Comparison of ENCODE assay signal across 8 mouse cellular contexts in the genomic region with DNA sequence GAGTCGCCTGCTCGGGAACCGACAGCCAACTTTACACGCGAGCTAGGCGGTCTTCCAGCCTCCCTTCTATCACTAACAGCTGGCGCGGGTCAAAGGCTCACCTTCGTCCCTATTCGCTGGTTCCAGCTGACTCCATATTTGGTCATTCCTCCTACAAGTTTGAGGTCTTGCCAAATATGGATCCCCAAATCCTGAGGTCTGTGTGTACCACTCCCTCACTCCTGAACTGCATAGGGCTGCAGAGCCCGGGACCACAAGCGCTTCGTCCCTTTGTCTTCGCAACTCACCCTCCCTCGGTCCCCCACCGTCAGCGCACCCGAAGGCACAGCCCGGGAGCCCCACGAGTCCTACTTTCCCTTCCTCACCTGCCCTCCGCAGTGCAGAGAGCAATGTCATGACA. TPM values are rescaled to one million over a fixed set of nuclear protein-coding genes. Genes with fewer than 3 reads are reported as not detected.
DNase-seq lines count a peak whose midpoint lies in the region; ATAC-seq and TF ChIP-seq lines count a peak whose summit lies in the region.

No protein-coding gene starts in this region.

- TF ChIP-seq EP300 in MEL (IDR thresholded peaks at IDR 0.05; ENCODE audit: low read depth in 1 of 2, low read length in 2 of 2) = no peak

- peak overlapping the region; percentile 97 for H3K9ac ChIP-seq in MEL (ENCODE audit: control insufficient read depth, low read depth, low read length, poor library complexity, severe bottlenecking)
- peak overlapping the region; percentile 77 for H3K9ac ChIP-seq in forebrain, embryonic 15.5 days (replicated peaks)
- H3K9ac ChIP-seq in lung, embryonic 15.5 days = peak overlapping the region; percentile 76

- WGBS in forebrain, embryonic 15.5 days = under 1% methylated on average over 21 of the region's 21 CpGs
- WGBS in lung, embryonic 15.5 days = under 1% methylated on average over 21 of the region's 21 CpGs
- WGBS in olfactory bulb, adult 2 months = under 1% methylated on average over 21 of the region's 21 CpGs

- H3K4me2 ChIP-seq in forebrain, embryonic 15.5 days (replicated peaks) = peak overlapping the region; percentile 46
- H3K4me2 ChIP-seq in lung, embryonic 15.5 days = peak overlapping the region; percentile 58

- no peak for TF ChIP-seq CTCF in MEL (IDR thresholded peaks at IDR 0.05 in 2 of 3, conservative IDR thresholded peaks at IDR 0.05 in 1 of 3; ENCODE audit: control insufficient read depth in 1 of 3, insufficient read depth in 1 of 3, low read depth in 2 of 3, low read length in 3 of 3, poor library complexity in 1 of 3, severe bottlenecking in 1 of 3)
- no peak for TF ChIP-seq CTCF in layer of hippocampus, adult 2 months (conservative IDR thresholded peaks at IDR 0.05)
- no peak for TF ChIP-seq CTCF in olfactory bulb, adult 2 months (IDR thresholded peaks at IDR 0.05; ENCODE audit: insufficient read depth, low read depth, low read length)

- DNase-seq in MEL (ENCODE audit: low read depth, low spot score) = peak; percentile 86
- DNase-seq in cerebellum, adult 18-20 months = peak; percentile 21 to 31
- DNase-seq in heart, postnatal 25 days (ENCODE audit: low spot score) = peak; percentile 63
- DNase-seq in layer of hippocampus, adult 2 months (ENCODE audit: low spot score in 2 of 2) = peak; percentile 28 to 41
- peak; percentile 71 for DNase-seq in thymus, postnatal 0 days (ENCODE audit: low spot score)

- TF ChIP-seq POLR2A in MEL (IDR thresholded peaks at IDR 0.05; ENCODE audit: control insufficient read depth in 1 of 2, insufficient read depth in 1 of 2, low read depth in 1 of 2, low read length in 2 of 2, poor library complexity in 1 of 2) = no peak
- no peak for TF ChIP-seq POLR2A in olfactory bulb, adult 2 months (IDR thresholded peaks at IDR 0.05; ENCODE audit: insufficient read depth, low read depth, low read length)

- H3K9me3 ChIP-seq in MEL (replicated peaks; ENCODE audit: insufficient read depth, low read length) = no peaks in the 10 kb centered on the region
- H3K9me3 ChIP-seq in forebrain, embryonic 15.5 days = no peaks in the 10 kb centered on the region
- no peaks in the 10 kb centered on the region for H3K9me3 ChIP-seq in lung, embryonic 15.5 days

- no peaks in the 10 kb centered on the region for H3K27me3 ChIP-seq in MEL (ENCODE audit: control insufficient read depth in 1 of 2, insufficient read depth in 2 of 2, low read length in 2 of 2)
- no peaks in the 10 kb centered on the region for H3K27me3 ChIP-seq in forebrain, embryonic 15.5 days
- no peaks in the 10 kb centered on the region for H3K27me3 ChIP-seq in lung, embryonic 15.5 days

- peaks cover 0 to 5% of the 10 kb centered on the region in 2 experiments; a peak in 2 of 4 replicates for H3K36me3 ChIP-seq in MEL (ENCODE audit: control insufficient read depth in 1 of 2, insufficient read depth in 2 of 2, low read length in 2 of 2)
- peaks cover 8% of the 10 kb centered on the region for H3K36me3 ChIP-seq in forebrain, embryonic 15.5 days
- H3K36me3 ChIP-seq in lung, embryonic 15.5 days = peaks cover 8% of the 10 kb centered on the region; the same call in 1 of the 2 replicates

- peak; percentile 86 for ATAC-seq in forebrain, embryonic 15.5 days (replicated peaks)
- ATAC-seq in lung, embryonic 15.5 days (ENCODE audit: borderline replicate concordance, extremely low read depth, low FRiP score, low TSS enrichment) = peak; percentile 85

- TF ChIP-seq RAD21 in MEL (IDR thresholded peaks at IDR 0.05; ENCODE audit: low read depth, low read length) = no peak

- H3K27ac ChIP-seq in MEL (ENCODE audit: control insufficient read depth, low read depth, low read length) = peak overlapping the region; percentile 69
- peak overlapping the region; percentile 96 for H3K27ac ChIP-seq in forebrain, embryonic 15.5 days (replicated peaks)
- H3K27ac ChIP-seq in layer of hippocampus, adult 2 months = peak overlapping the region; percentile 81
- H3K27ac ChIP-seq in lung, embryonic 15.5 days = peak overlapping the region; percentile 97
- H3K27ac ChIP-seq in olfactory bulb, adult 2 months (ENCODE audit: insufficient read depth, low read depth, low read length) = no peak overlapping the region

- intact Hi-C loops in heart, postnatal 25 days (cut with DNase I) = loop anchor here (2.0 to 5.0 kb wide), 2 partner anchors 32 to 75 kb away; partner anchors contain the start of genes Heca and Reps1

- H3K4me1 ChIP-seq in MEL (ENCODE audit: control insufficient read depth in 1 of 2, insufficient read depth in 2 of 2, low read length in 2 of 2) = peaks cover 0 to 4% of the 10 kb centered on the region in 2 experiments; a peak in 1 of 4 replicates
- H3K4me1 ChIP-seq in forebrain, embryonic 15.5 days = peaks cover 25% of the 10 kb centered on the region
- peaks cover 16% of the 10 kb centered on the region for H3K4me1 ChIP-seq in lung, embryonic 15.5 days
- H3K4me1 ChIP-seq in olfactory bulb, adult 2 months (ENCODE audit: control insufficient read depth, insufficient read depth, low read length) = peaks cover 5% of the 10 kb centered on the region; the same call in 1 of the 2 replicates

- H3K79me2 ChIP-seq in MEL (ENCODE audit: control insufficient read depth, insufficient read depth, low read length, poor library complexity) = peaks cover 11% of the 10 kb centered on the region

- peak overlapping the region; percentile 84 to 88 for H3K4me3 ChIP-seq in MEL (ENCODE audit: control insufficient read depth in 1 of 2, insufficient read depth in 1 of 2, low read depth in 2 of 2, low read length in 2 of 2)
- peak overlapping the region; percentile 79 for H3K4me3 ChIP-seq in forebrain, embryonic 15.5 days
- H3K4me3 ChIP-seq in layer of hippocampus, adult 2 months = peak overlapping the region; percentile 83
- peak overlapping the region; percentile 83 for H3K4me3 ChIP-seq in lung, embryonic 15.5 days
- H3K4me3 ChIP-seq in olfactory bulb, adult 2 months (ENCODE audit: insufficient read depth, low read depth, low read length) = peak overlapping the region; percentile 66

TF ChIP-seq in MEL, 35 proteins besides CTCF, POLR2A, EP300 and RAD21:
- TF ChIP-seq TCF12 (IDR thresholded peaks at IDR 0.05; ENCODE audit: low read depth, low read length) = no peak
- no peak for TF ChIP-seq SMC3 (IDR thresholded peaks at IDR 0.05; ENCODE audit: low read depth, low read length)
- TF ChIP-seq RCOR1 (IDR thresholded peaks at IDR 0.05; ENCODE audit: low read depth, low read length) = no peak
- TF ChIP-seq MYB (IDR thresholded peaks at IDR 0.05; ENCODE audit: low read depth, low read length) = peak; percentile 17; the same call in 1 of the 2 replicates
- TF ChIP-seq UBTF (IDR thresholded peaks at IDR 0.05; ENCODE audit: borderline replicate concordance, insufficient read depth, low read depth, low read length) = no peak
- TF ChIP-seq MXI1 (IDR thresholded peaks at IDR 0.05; ENCODE audit: low read depth, low read length) = peak; percentile 54
- no peak for TF ChIP-seq ELF1 (IDR thresholded peaks at IDR 0.05; ENCODE audit: low read depth, low read length)
- no peak for TF ChIP-seq E2F4 (IDR thresholded peaks at IDR 0.05; ENCODE audit: borderline replicate concordance, low read depth, low read length)
- 0 out of 2 replicates have a peak, but pooled peaks have one; percentile 31 for TF ChIP-seq MAZ (IDR thresholded peaks at IDR 0.05; ENCODE audit: low read depth, low read length)
- TF ChIP-seq NRF1 (IDR thresholded peaks at IDR 0.05; ENCODE audit: insufficient read depth, low read depth, low read length, poor library complexity, severe bottlenecking) = no peak
- no peak for TF ChIP-seq NELFE (IDR thresholded peaks at IDR 0.05; ENCODE audit: low read depth, low read length)
- no peak for TF ChIP-seq POLR2AphosphoS5 (IDR thresholded peaks at IDR 0.05; ENCODE audit: borderline replicate concordance, low read depth, low read length)
- TF ChIP-seq SIN3A (IDR thresholded peaks at IDR 0.05; ENCODE audit: low read length) = peak; percentile 74
- TF ChIP-seq ZMIZ1 (IDR thresholded peaks at IDR 0.05; ENCODE audit: low read depth, low read length) = peak; percentile 54; the same call in 1 of the 2 replicates
- TF ChIP-seq ETS1 (IDR thresholded peaks at IDR 0.05; ENCODE audit: low read depth, low read length) = peak; percentile 65
- 0 out of 2 replicates have a peak, but pooled peaks have one; percentile 20 for TF ChIP-seq TBP (IDR thresholded peaks at IDR 0.05; ENCODE audit: low read depth, low read length)
- no peak for TF ChIP-seq MAX (IDR thresholded peaks at IDR 0.05; ENCODE audit: low read length)
- TF ChIP-seq MYC (IDR thresholded peaks at IDR 0.05; ENCODE audit: low read depth, low read length) = no peak
- no peak for TF ChIP-seq ZNF384 (IDR thresholded peaks at IDR 0.05; ENCODE audit: low read depth, low read length)
- no peak for TF ChIP-seq POLR2AphosphoS2 (IDR thresholded peaks at IDR 0.05; ENCODE audit: low read length)

RNA-seq across cellular contexts. Expression of gene Abracl, which starts 0.8 kb away (rescaled TPM):
- 97.6 and 100 TPM in 2 replicates for total RNA-seq in MEL (2012; rRNA removed)
- polyA plus RNA-seq in MEL (2012; ENCODE audit: insufficient read depth in 1 of 2, insufficient read length in 2 of 2, low read depth in 1 of 2, low replicate concordance in 2 of 2, missing spikeins in 1 of 2) = 100 to 1,000 TPM in 1 of 2 experiments, not detected in 1; 110 TPM
- 226 and 237 TPM in 2 replicates for polyA plus RNA-seq in forebrain, embryonic 15.5 days (2015; fragmentation: Nextera tagmentation; extraction: Ambion mirVana)
- 10 to 100 TPM; 28.1 to 37.9 TPM for total RNA-seq in heart, postnatal 25 days (2021)
- 10 to 100 TPM; 35.0 to 36.5 TPM for total RNA-seq in layer of hippocampus, adult 2 months (2021)
- 127 and 136 TPM in 2 replicates for polyA plus RNA-seq in lung, embryonic 15.5 days (2015; fragmentation: Nextera tagmentation; extraction: Ambion mirVana)
- not detected in 2 replicates for polyA plus RNA-seq in olfactory bulb, adult 2 months (2012; ENCODE audit: insufficient read depth, insufficient read length, low replicate concordance, missing spikeins)
- 322 and 349 TPM in 2 replicates for polyA plus RNA-seq in thymus, postnatal 0 days (2015; fragmentation: Nextera tagmentation; extraction: Ambion mirVana)

RNA-seq across cellular contexts. Expression of gene Reps1, which starts 33.3 kb away (rescaled TPM):
- total RNA-seq in MEL (2012; rRNA removed) = 40.0 and 41.2 TPM in 2 replicates
- polyA plus RNA-seq in MEL (2012; ENCODE audit: insufficient read depth in 1 of 2, insufficient read length in 2 of 2, low read depth in 1 of 2, low replicate concordance in 2 of 2, missing spikeins in 1 of 2) = 10 to 100 TPM in 1 of 2 experiments, not detected in 1; 80.3 TPM
- polyA plus RNA-seq in forebrain, embryonic 15.5 days (2015; fragmentation: Nextera tagmentation; extraction: Ambion mirVana) = 16.3 and 30.2 TPM in 2 replicates
- 10 to 100 TPM; 27.3 to 30.1 TPM for total RNA-seq in heart, postnatal 25 days (2021)
- 10 to 100 TPM; 82.6 to 92.7 TPM for total RNA-seq in layer of hippocampus, adult 2 months (2021)
- polyA plus RNA-seq in lung, embryonic 15.5 days (2015; fragmentation: Nextera tagmentation; extraction: Ambion mirVana) = 21.2 and 21.9 TPM in 2 replicates
- polyA plus RNA-seq in olfactory bulb, adult 2 months (2012; ENCODE audit: insufficient read depth, insufficient read length, low replicate concordance, missing spikeins) = not detected in 2 replicates
- polyA plus RNA-seq in thymus, postnatal 0 days (2015; fragmentation: Nextera tagmentation; extraction: Ambion mirVana) = 20.2 and 24.0 TPM in 2 replicates

Comparison
In these comparisons a context has a peak if more than half of its experiments do, and no peak if none do; other contexts are left out.
1. DNase-seq: peak in every context shown above with its lines; median percentile 86 in MEL; 71 in thymus, postnatal 0 days; 63 in heart, postnatal 25 days; 34 in layer of hippocampus, adult 2 months; 26 in cerebellum, adult 18-20 months.
2. RNA of gene Abracl, which starts 0.8 kb away (polyA plus RNA-seq): 110 TPM in MEL, 322 to 349 TPM in thymus, postnatal 0 days, 226 to 237 TPM in forebrain, embryonic 15.5 days and 127 to 136 TPM in lung, embryonic 15.5 days; not detected in olfactory bulb, adult 2 months; every median in the first group is over 100 times any median in the second.
3. RNA of gene Reps1, which starts 33.3 kb away (polyA plus RNA-seq): 80.3 TPM in MEL, 20.2 to 24.0 TPM in thymus, postnatal 0 days, 21.2 to 21.9 TPM in lung, embryonic 15.5 days and 16.3 to 30.2 TPM in forebrain, embryonic 15.5 days; not detected in olfactory bulb, adult 2 months; every median in the first group is over 10 times any median in the second.
4. Peak in every context shown above with its lines, with median percentiles within 50 percentile points of each other: H3K4me3 ChIP-seq and H3K9ac ChIP-seq.